Mouse (Mus musculus): ENCODE data around the gene Cacna2d3. TPM values are rescaled to one million over a fixed set of nuclear protein-coding genes. Genes with fewer than 3 reads are reported as not detected.
A peak's percentile ranks its signal among the peaks of the same experiment; 100 is the strongest.

Cacna2d3 gene
- polyA plus RNA-seq, 1 experiment from 2014 or later: 1.3 TPM

- WGBS: 67% methylated on average over 1 of the region's 1 CpGs
- no peak overlapping the region for H3K9ac ChIP-seq (ENCODE audit: low read length)
- ATAC-seq (ENCODE audit: insufficient number of reproducible peaks, insufficient read depth, low FRiP score, low read depth): no peak
- no peaks in the 10 kb centered on the region for H3K36me3 ChIP-seq (ENCODE audit: control insufficient read depth, insufficient read depth, low read length)
- H3K27me3 ChIP-seq (ENCODE audit: control insufficient read depth, insufficient read depth, low read length): no peaks in the 10 kb centered on the region; the same call in 1 of the 2 replicates
- H3K9me3 ChIP-seq (ENCODE audit: control insufficient read depth, low read length): no peaks in the 10 kb centered on the region
- H3K4me1 ChIP-seq (ENCODE audit: control insufficient read depth in 2 of 2, insufficient read depth in 2 of 2, low read length in 2 of 2): no peaks in the 10 kb centered on the region
- H3K4me2 ChIP-seq (ENCODE audit: low read length): no peak overlapping the region
- no peak overlapping the region for H3K27ac ChIP-seq (replicated peaks in 1 of 2; ENCODE audit: control insufficient read depth in 1 of 2, insufficient read depth in 1 of 2, low read depth in 2 of 2, low read length in 2 of 2)
- H3K4me3 ChIP-seq (ENCODE audit: control insufficient read depth in 1 of 2, insufficient read depth in 1 of 2, low read depth in 1 of 2, low read length in 2 of 2): no peak overlapping the region
These were observed 236.2 kb downstream of the Cacna2d3 start for GRCm38 (mm10) chr14:29485416-29485815.

- no peaks in the 10 kb centered on the region for H3K9me3 ChIP-seq (ENCODE audit: control insufficient read depth, low read length)
- H3K4me2 ChIP-seq (ENCODE audit: low read length): no peak overlapping the region
- H3K4me1 ChIP-seq (ENCODE audit: control insufficient read depth in 2 of 2, insufficient read depth in 2 of 2, low read length in 2 of 2): no peaks in the 10 kb centered on the region
- H3K27me3 ChIP-seq (ENCODE audit: control insufficient read depth, insufficient read depth, low read length): no peaks in the 10 kb centered on the region; the same call in 1 of the 2 replicates
- no peak overlapping the region for H3K4me3 ChIP-seq (ENCODE audit: control insufficient read depth in 1 of 2, insufficient read depth in 1 of 2, low read depth in 1 of 2, low read length in 2 of 2)
- no peak overlapping the region for H3K27ac ChIP-seq (replicated peaks in 1 of 2; ENCODE audit: control insufficient read depth in 1 of 2, insufficient read depth in 1 of 2, low read depth in 2 of 2, low read length in 2 of 2)
- no peak overlapping the region for H3K9ac ChIP-seq (ENCODE audit: low read length)
- no peaks in the 10 kb centered on the region for H3K36me3 ChIP-seq (ENCODE audit: control insufficient read depth, insufficient read depth, low read length)
- WGBS: 60% methylated on average over 6 of the region's 6 CpGs
- ATAC-seq (ENCODE audit: insufficient number of reproducible peaks, insufficient read depth, low FRiP score, low read depth): no peak
These were observed 243.2 kb downstream of the Cacna2d3 start for GRCm38 (mm10) chr14:29478403-29478983.

GRCm38 (mm10) chr14:29464277-29464676 is 257.4 kb downstream of the Cacna2d3 start:
- no peak for ATAC-seq (ENCODE audit: insufficient number of reproducible peaks, insufficient read depth, low FRiP score, low read depth)
- WGBS: 91% methylated on average over 2 of the region's 2 CpGs

GRCm38 (mm10) chr14:29449203-29449602 is 272.5 kb downstream of the Cacna2d3 start:
- Histone ChIP-seq H3K36me3 (ENCODE audit: control insufficient read depth, insufficient read depth, low read length) (no peaks in the 10 kb centered on the region), H3K4me3 (ENCODE audit: control insufficient read depth in 1 of 2, insufficient read depth in 1 of 2, low read depth in 1 of 2, low read length in 2 of 2) (no peak overlapping the region), H3K9ac (ENCODE audit: low read length) (no peak overlapping the region), H3K9me3 (ENCODE audit: control insufficient read depth, low read length) (no peaks in the 10 kb centered on the region), H3K27ac (replicated peaks in 1 of 2; ENCODE audit: control insufficient read depth in 1 of 2, insufficient read depth in 1 of 2, low read depth in 2 of 2, low read length in 2 of 2) (no peak overlapping the region), H3K4me2 (ENCODE audit: low read length) (no peak overlapping the region), H3K27me3 (ENCODE audit: control insufficient read depth, insufficient read depth, low read length) (no peaks in the 10 kb centered on the region), H3K4me1 (ENCODE audit: control insufficient read depth in 2 of 2, insufficient read depth in 2 of 2, low read length in 2 of 2) (no peaks in the 10 kb centered on the region)
- 86% methylated on average over 3 of the region's 3 CpGs for WGBS
- ATAC-seq (ENCODE audit: insufficient number of reproducible peaks, insufficient read depth, low FRiP score, low read depth): no peak

More at GRCm38 (mm10) chr14:29464277-29464676, 257.4 kb downstream of the Cacna2d3 start:
- Histone ChIP-seq H3K27me3 (ENCODE audit: control insufficient read depth, insufficient read depth, low read length) (no peaks in the 10 kb centered on the region), H3K4me1 (ENCODE audit: control insufficient read depth in 2 of 2, insufficient read depth in 2 of 2, low read length in 2 of 2) (no peaks in the 10 kb centered on the region), H3K36me3 (ENCODE audit: control insufficient read depth, insufficient read depth, low read length) (no peaks in the 10 kb centered on the region), H3K9ac (ENCODE audit: low read length) (no peak overlapping the region), H3K27ac (replicated peaks in 1 of 2; ENCODE audit: control insufficient read depth in 1 of 2, insufficient read depth in 1 of 2, low read depth in 2 of 2, low read length in 2 of 2) (no peak overlapping the region), H3K4me3 (ENCODE audit: control insufficient read depth in 1 of 2, insufficient read depth in 1 of 2, low read depth in 1 of 2, low read length in 2 of 2) (no peak overlapping the region), H3K4me2 (ENCODE audit: low read length) (no peak overlapping the region), H3K9me3 (ENCODE audit: control insufficient read depth, low read length) (no peaks in the 10 kb centered on the region)

GRCm38 (mm10) chr14:29443091-29444026 is 278.3 kb downstream of the Cacna2d3 start:
- no peak for ATAC-seq (ENCODE audit: insufficient number of reproducible peaks, insufficient read depth, low FRiP score, low read depth)
- WGBS: 34% methylated on average over 15 of the region's 15 CpGs
- no peak overlapping the region for H3K4me3 ChIP-seq (ENCODE audit: control insufficient read depth in 1 of 2, insufficient read depth in 1 of 2, low read depth in 1 of 2, low read length in 2 of 2)

GRCm38 (mm10) chr14:29442476-29442875 is 279.2 kb downstream of the Cacna2d3 start:
- H3K4me1 ChIP-seq (ENCODE audit: control insufficient read depth in 2 of 2, insufficient read depth in 2 of 2, low read length in 2 of 2): peaks cover 8 to 13% of the 10 kb centered on the region in 2 experiments; a peak in 3 of 4 replicates
- WGBS: 52% methylated on average over 4 of the region's 4 CpGs
- no peak overlapping the region for H3K9ac ChIP-seq (ENCODE audit: low read length)
- H3K4me3 ChIP-seq (ENCODE audit: control insufficient read depth in 1 of 2, insufficient read depth in 1 of 2, low read depth in 1 of 2, low read length in 2 of 2): no peak overlapping the region
- no peaks in the 10 kb centered on the region for H3K36me3 ChIP-seq (ENCODE audit: control insufficient read depth, insufficient read depth, low read length)
- H3K27ac ChIP-seq (replicated peaks in 1 of 2; ENCODE audit: control insufficient read depth in 1 of 2, insufficient read depth in 1 of 2, low read depth in 2 of 2, low read length in 2 of 2): no peak overlapping the region
- H3K4me2 ChIP-seq (ENCODE audit: low read length): peak overlapping the region; percentile 22; the same call in 1 of the 2 replicates
- H3K27me3 ChIP-seq (ENCODE audit: control insufficient read depth, insufficient read depth, low read length): no peaks in the 10 kb centered on the region
- ATAC-seq (ENCODE audit: insufficient number of reproducible peaks, insufficient read depth, low FRiP score, low read depth): no peak
- no peaks in the 10 kb centered on the region for H3K9me3 ChIP-seq (ENCODE audit: control insufficient read depth, low read length)

More at GRCm38 (mm10) chr14:29443091-29444026, 278.3 kb downstream of the Cacna2d3 start:
- H3K4me2 ChIP-seq (ENCODE audit: low read length): 0 out of 2 replicates have a peak overlapping the region, but pooled peaks have one; percentile 22
- no peak overlapping the region for H3K9ac ChIP-seq (ENCODE audit: low read length)
- no peaks in the 10 kb centered on the region for H3K9me3 ChIP-seq (ENCODE audit: control insufficient read depth, low read length)
- no peak overlapping the region for H3K27ac ChIP-seq (replicated peaks in 1 of 2; ENCODE audit: control insufficient read depth in 1 of 2, insufficient read depth in 1 of 2, low read depth in 2 of 2, low read length in 2 of 2)
- no peaks in the 10 kb centered on the region for H3K36me3 ChIP-seq (ENCODE audit: control insufficient read depth, insufficient read depth, low read length)
- peaks cover 3 to 9% of the 10 kb centered on the region in 2 experiments; a peak in 3 of 4 replicates for H3K4me1 ChIP-seq (ENCODE audit: control insufficient read depth in 2 of 2, insufficient read depth in 2 of 2, low read length in 2 of 2)
- H3K27me3 ChIP-seq (ENCODE audit: control insufficient read depth, insufficient read depth, low read length): no peaks in the 10 kb centered on the region

GRCm38 (mm10) chr14:29438666-29439065 is 283.0 kb downstream of the Cacna2d3 start:
- no peaks in the 10 kb centered on the region for H3K9me3 ChIP-seq (ENCODE audit: control insufficient read depth, low read length)
- ATAC-seq (ENCODE audit: insufficient number of reproducible peaks, insufficient read depth, low FRiP score, low read depth): no peak
- no peaks in the 10 kb centered on the region for H3K27me3 ChIP-seq (ENCODE audit: control insufficient read depth, insufficient read depth, low read length)
- H3K36me3 ChIP-seq (ENCODE audit: control insufficient read depth, insufficient read depth, low read length): no peaks in the 10 kb centered on the region
- no peak overlapping the region for H3K4me3 ChIP-seq (ENCODE audit: control insufficient read depth in 1 of 2, insufficient read depth in 1 of 2, low read depth in 1 of 2, low read length in 2 of 2)
- H3K27ac ChIP-seq (replicated peaks in 1 of 2; ENCODE audit: control insufficient read depth in 1 of 2, insufficient read depth in 1 of 2, low read depth in 2 of 2, low read length in 2 of 2): no peak overlapping the region
- no peak overlapping the region for H3K9ac ChIP-seq (ENCODE audit: low read length)
- 37% methylated on average over 7 of the region's 7 CpGs for whole genome bisulfite sequencing
- no peak overlapping the region for H3K4me2 ChIP-seq (ENCODE audit: low read length)
- peaks cover 8 to 13% of the 10 kb centered on the region in 2 experiments; a peak in 3 of 4 replicates for H3K4me1 ChIP-seq (ENCODE audit: control insufficient read depth in 2 of 2, insufficient read depth in 2 of 2, low read length in 2 of 2)
